ENCODE assay signal across 17 mouse cellular contexts in the genomic region with DNA sequence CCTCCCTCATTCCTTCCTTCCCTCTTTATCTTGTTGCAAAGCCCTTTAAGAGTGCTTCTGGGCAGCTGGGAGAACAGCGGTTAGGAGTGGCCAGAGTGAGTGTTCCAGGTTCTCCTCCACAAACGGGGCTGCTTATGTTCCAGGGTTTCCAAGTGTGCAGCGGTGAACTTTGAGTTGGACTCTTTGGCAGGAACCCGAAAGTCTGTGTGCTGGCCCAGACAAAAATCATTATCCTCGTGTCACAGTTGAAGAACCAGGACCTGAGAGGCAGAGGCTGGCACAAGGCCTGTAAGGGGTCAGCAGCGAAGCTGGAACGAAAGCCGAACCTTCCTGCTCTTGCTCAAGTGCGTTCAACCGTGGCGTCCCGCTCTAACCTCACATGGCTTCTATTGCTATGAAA. TPM values are rescaled to one million over a fixed set of nuclear protein-coding genes. Genes with fewer than 3 reads are reported as not detected.
DNase-seq lines count a peak whose midpoint lies in the region; ATAC-seq and TF ChIP-seq lines count a peak whose summit lies in the region.
"Had no signal": no experiment of that assay in that cellular context is flagged by ENCODE, and none has a peak within 500 bp of the region (broad histone marks: within the 10 kb centered on the region; RNA-seq: fewer than 3 reads in every experiment).

No protein-coding gene starts in this region.

- H3K36me3 ChIP-seq in heart, embryonic 12.5 days, result no peaks in the 10 kb centered on the region
- no peaks in the 10 kb centered on the region for H3K36me3 ChIP-seq in kidney, embryonic 14.5 days (ENCODE audit: control insufficient read depth, insufficient read depth, low read length)
- no peaks in the 10 kb centered on the region for H3K36me3 ChIP-seq in midbrain, postnatal 0 days (ENCODE audit: insufficient read depth, low read length)
- H3K36me3 ChIP-seq in forebrain, embryonic 16.5 days (ENCODE audit: control insufficient read depth, insufficient read depth), result no peaks in the 10 kb centered on the region
- H3K36me3 ChIP-seq: limb, embryonic 15.5 days; midbrain, embryonic 12.5 days had no signal

- 69% methylated on average over 12 of the region's 12 CpGs for WGBS in heart, embryonic 12.5 days
- WGBS in kidney, embryonic 14.5 days, result 54% methylated on average over 12 of the region's 12 CpGs
- WGBS in midbrain, postnatal 0 days, result 86% methylated on average over 12 of the region's 12 CpGs
- 83% methylated on average over 12 of the region's 12 CpGs for WGBS in forebrain, embryonic 16.5 days

- H3K4me3 ChIP-seq in heart, embryonic 12.5 days, result no peak overlapping the region
- no peak overlapping the region for H3K4me3 ChIP-seq in kidney, embryonic 14.5 days (ENCODE audit: low read length)
- no peak overlapping the region for H3K4me3 ChIP-seq in midbrain, postnatal 0 days (ENCODE audit: low read depth, low read length)
- H3K4me3 ChIP-seq in forebrain, embryonic 16.5 days (replicated peaks; ENCODE audit: low read length), result no peak overlapping the region
- H3K4me3 ChIP-seq: limb, embryonic 15.5 days; midbrain, embryonic 12.5 days had no signal

- peaks cover 47% of the 10 kb centered on the region for H3K4me1 ChIP-seq in heart, embryonic 12.5 days (replicated peaks)
- 0 out of 2 replicates have a peak, but pooled peaks cover 5% of the 10 kb centered on the region for H3K4me1 ChIP-seq in kidney, embryonic 14.5 days (ENCODE audit: control insufficient read depth, insufficient read depth, low read length)
- no peaks in the 10 kb centered on the region for H3K4me1 ChIP-seq in midbrain, postnatal 0 days (ENCODE audit: insufficient read depth, low read length)
- H3K4me1 ChIP-seq in forebrain, embryonic 16.5 days (replicated peaks; ENCODE audit: control insufficient read depth, insufficient read depth, low read length), result no peaks in the 10 kb centered on the region
- H3K4me1 ChIP-seq: limb, embryonic 15.5 days had no signal

- no peak overlapping the region for H3K4me2 ChIP-seq in heart, embryonic 12.5 days
- no peak overlapping the region for H3K4me2 ChIP-seq in kidney, embryonic 14.5 days (replicated peaks; ENCODE audit: low read depth, low read length)
- no peak overlapping the region for H3K4me2 ChIP-seq in midbrain, postnatal 0 days (ENCODE audit: low read depth, low read length, poor library complexity, severe bottlenecking)
- no peak overlapping the region for H3K4me2 ChIP-seq in forebrain, embryonic 16.5 days (ENCODE audit: low read length)
- H3K4me2 ChIP-seq: limb, embryonic 15.5 days; midbrain, embryonic 12.5 days had no signal

- peak overlapping the region; percentile 31; the same call in 1 of the 2 replicates for H3K9ac ChIP-seq in heart, embryonic 12.5 days
- no peak overlapping the region for H3K9ac ChIP-seq in kidney, embryonic 14.5 days (ENCODE audit: low read depth, low read length)
- H3K9ac ChIP-seq in midbrain, postnatal 0 days (replicated peaks; ENCODE audit: low read length, poor library complexity, severe bottlenecking), result no peak overlapping the region
- no peak overlapping the region for H3K9ac ChIP-seq in forebrain, embryonic 16.5 days (replicated peaks; ENCODE audit: low read depth, low read length)
- H3K9ac ChIP-seq: limb, embryonic 15.5 days; midbrain, embryonic 12.5 days had no signal

- no peaks in the 10 kb centered on the region for H3K9me3 ChIP-seq in heart, embryonic 12.5 days (replicated peaks)
- H3K9me3 ChIP-seq in kidney, embryonic 14.5 days (ENCODE audit: control insufficient read depth, low read length), result no peaks in the 10 kb centered on the region
- H3K9me3 ChIP-seq in midbrain, postnatal 0 days (ENCODE audit: low read length), result no peaks in the 10 kb centered on the region
- H3K9me3 ChIP-seq in forebrain, embryonic 16.5 days (ENCODE audit: control insufficient read depth, low read length), result no peaks in the 10 kb centered on the region
- H3K9me3 ChIP-seq: limb, embryonic 15.5 days; midbrain, embryonic 12.5 days had no signal

- H3K27ac ChIP-seq in heart, embryonic 12.5 days (ENCODE audit: poor library complexity, severe bottlenecking), result peak overlapping the region; percentile 23; the same call in 1 of the 2 replicates
- H3K27ac ChIP-seq in kidney, embryonic 14.5 days (ENCODE audit: low read depth, low read length), result no peak overlapping the region
- H3K27ac ChIP-seq in midbrain, postnatal 0 days (ENCODE audit: low read depth, low read length), result no peak overlapping the region
- no peak overlapping the region for H3K27ac ChIP-seq in forebrain, embryonic 16.5 days (ENCODE audit: low read length)
- H3K27ac ChIP-seq: limb, embryonic 15.5 days; macrophage; midbrain, embryonic 12.5 days had no signal

- H3K27me3 ChIP-seq in heart, embryonic 12.5 days (replicated peaks), result no peaks in the 10 kb centered on the region
- no peaks in the 10 kb centered on the region for H3K27me3 ChIP-seq in kidney, embryonic 14.5 days (ENCODE audit: control insufficient read depth, insufficient read depth, low read length)
- H3K27me3 ChIP-seq in midbrain, postnatal 0 days (ENCODE audit: insufficient read depth, low read length), result no peaks in the 10 kb centered on the region
- no peaks in the 10 kb centered on the region for H3K27me3 ChIP-seq in forebrain, embryonic 16.5 days (replicated peaks; ENCODE audit: control insufficient read depth, insufficient read depth, low read length)
- H3K27me3 ChIP-seq: limb, embryonic 15.5 days; midbrain, embryonic 12.5 days had no signal

- no peak for TF ChIP-seq CTCF in midbrain, postnatal 0 days (IDR thresholded peaks at IDR 0.05)

- no peak for DNase-seq in heart, adult 11 months
- peak; percentile 49 for DNase-seq in ovary, postnatal 36 days (ENCODE audit: low spot score)
- no peak for DNase-seq in ovary, postnatal 14 days (ENCODE audit: low spot score)
- peak; percentile 46 for DNase-seq in lung, postnatal 25 days (ENCODE audit: low spot score)
- DNase-seq in midbrain, postnatal 0 days (ENCODE audit: low spot score), result no peak
- DNase-seq: B cell, adult 2 months; embryo, embryonic 11 days; layer of hippocampus, adult 9-11 months; right cerebral cortex, postnatal 25 days had no signal

- no peak for ATAC-seq in heart, embryonic 12.5 days (ENCODE audit: insufficient number of reproducible peaks, low FRiP score)
- ATAC-seq in kidney, embryonic 14.5 days (ENCODE audit: low FRiP score, low TSS enrichment), result peak; percentile 56; the same call in 1 of the 2 replicates
- ATAC-seq in midbrain, postnatal 0 days (ENCODE audit: low FRiP score), result no peak
- ATAC-seq in forebrain, embryonic 16.5 days, result no peak
- ATAC-seq: forebrain, embryonic 14.5 days; inflammation-experienced regulatory T-cells, adult 6 months had no signal

RNA-seq across cellular contexts. Expression of a gene that starts 28.6 kb away (rescaled TPM):
- polyA plus RNA-seq in heart, embryonic 12.5 days (2016; fragmentation: Nextera tagmentation; extraction: Ambion mirVana), result 63.7 and 65.4 TPM in 2 replicates
- polyA plus RNA-seq in kidney, embryonic 14.5 days (2014; fragmentation: Nextera tagmentation; extraction: Ambion mirVana), result 39.3 and 69.0 TPM in 2 replicates
- 33.4 and 49.3 TPM in 2 replicates for total RNA-seq in midbrain, postnatal 0 days (2014; rRNA removed)
- polyA plus RNA-seq in midbrain, postnatal 0 days (2015; fragmentation: Nextera tagmentation; extraction: Ambion mirVana), result 19.1 and 20.3 TPM in 2 replicates
- polyA plus RNA-seq in forebrain, embryonic 16.5 days (2015; fragmentation: Nextera tagmentation; extraction: Ambion mirVana), result 107 and 110 TPM in 2 replicates

Comparison
In these comparisons a context has a peak if more than half of its experiments do, and no peak if none do; other contexts are left out.
1. DNase-seq: peak in ovary, postnatal 36 days (single experiment) and lung, postnatal 25 days (single experiment); none in heart, adult 11 months (single experiment), ovary, postnatal 14 days (single experiment) and midbrain, postnatal 0 days (single experiment).